Mouse (Mus musculus) cerebellum, adult 2 months (tissue): ENCODE data around the gene Lypd4. TPM values are rescaled to one million over a fixed set of nuclear protein-coding genes. Genes with fewer than 3 reads are reported as not detected.

Source experiments
- DNase-seq, 2 experiments: peaks; one replicate each; pipeline ENCODE4 v3.0.0; 2021
- H3K27ac ChIP-seq: fragments of 200-500 bp; 2 replicates; pipeline ENCODE4 v1.5.1; 2012; ENCODE audit warnings: low read length, control low read depth, inconsistent platforms; ENCODE audit not compliant: insufficient read depth
- H3K27me3 ChIP-seq: fragments of 200-500 bp; 2 replicates; pipeline ENCODE4 v1.6.1; 2012; ENCODE audit warnings: inconsistent platforms, mild to moderate bottlenecking, low read length, moderate library complexity; ENCODE audit not compliant: control insufficient read depth, insufficient read depth
- H3K4me1 ChIP-seq: fragments of 200-500 bp; 2 replicates; pipeline ENCODE4 v1.6.1; 2011; ENCODE audit warnings: low read length; ENCODE audit not compliant: control insufficient read depth, insufficient read depth
- H3K4me3 ChIP-seq: fragments of 200-500 bp; replicated peaks from 2 replicates; pipeline ENCODE3; 2011; ENCODE audit warnings: mild to moderate bottlenecking, low read depth, low read length, control low read depth; ENCODE audit not compliant: insufficient read depth
- CTCF ChIP-seq: fragments of 200-500 bp; IDR thresholded peaks from 2 replicates; pipeline ENCODE4 v1.5.1; 2011; ENCODE audit warnings: low read depth, mild to moderate bottlenecking, control low read depth, low read length, moderate library complexity, borderline replicate concordance; ENCODE audit not compliant: insufficient read depth
- POLR2A ChIP-seq: fragments of 200-500 bp; IDR thresholded peaks from 2 replicates; pipeline ENCODE4 v1.6.1; 2011; ENCODE audit warnings: low read length, control low read depth, borderline replicate concordance; ENCODE audit not compliant: insufficient read depth
- WGBS: fragments of 180-500 bp; shearing (Covaris S2); methylation state at CpG from one replicate; pipeline ENCODE4 v1.1.7; 2018; 5-methylcytosine and 5-hydroxymethylcytosine counted together
- polyA plus RNA-seq: library from polyadenylated mRNA; depleted of rRNA; stranded (reverse); fragments of >200 nt; gene quantifications from 2 replicates; pipeline ENCODE4 v1.2.3, GENCODE M21; 2012

Lypd4 gene
- polyA plus RNA-seq, 1 experiment, result not detected

GRCm38 (mm10) chr7:24885468-24886307, 15.9 kb upstream of the Lypd4 start:
- DNase-seq, result no peak
- peak overlapping the region; percentile 29 for H3K4me3 ChIP-seq
- peaks cover 6% of the 10 kb centered on the region for H3K4me1 ChIP-seq
- 24% methylated on average over 12 of the region's 12 CpGs for WGBS
- TF ChIP-seq CTCF, result no peak
- no peak for TF ChIP-seq POLR2A
- H3K27me3 ChIP-seq, result no peaks in the 10 kb centered on the region
- H3K27ac ChIP-seq, result no peak overlapping the region

- TF ChIP-seq POLR2A (no peak), CTCF (no peak)
- H3K4me1 ChIP-seq, result peaks cover 6% of the 10 kb centered on the region
- peak overlapping the region; percentile 65 for H3K4me3 ChIP-seq
- WGBS, result under 1% methylated on average over 46 of the region's 47 CpGs
- DNase-seq, result peak in 1 of 2 experiments; percentile 57
- H3K27me3 ChIP-seq, result no peaks in the 10 kb centered on the region
- peak overlapping the region; percentile 49; the same call in 1 of the 2 replicates for H3K27ac ChIP-seq
Observed at GRCm38 (mm10) chr7:24884693-24885291, 15.1 kb upstream of the Lypd4 start.

- peak within 1 kb of the TSS; percentile 65 for H3K4me3 ChIP-seq
- under 1% methylated on average over 57 of the region's 57 CpGs for WGBS
- H3K27me3 ChIP-seq, result no peaks in the 10 kb centered on the region
- TF ChIP-seq POLR2A (peak; percentile 88), CTCF (peak; percentile 63)
- peak within 1 kb of the TSS; percentile 50; the same call in 1 of the 2 replicates for H3K27ac ChIP-seq
- peaks cover 6% of the 10 kb centered on the region for H3K4me1 ChIP-seq
- peak; percentile 98 to 99 for DNase-seq
Observed at GRCm38 (mm10) chr7:24883896-24884692, 14.4 kb upstream of the Lypd4 start, which contains the start of gene Rps19. Gene Rps19 (plus strand): TSS chr7:24884371.

- H3K4me3 ChIP-seq, result no peak overlapping the region
- WGBS, result 93% methylated on average over 9 of the region's 9 CpGs
Observed at GRCm38 (mm10) chr7:24882416-24883199, 12.9 kb upstream of the Lypd4 start.

GRCm38 (mm10) chr7:24879620-24880019, 9.9 kb upstream of the Lypd4 start:
- Histone ChIP-seq H3K27ac (no peak overlapping the region), H3K4me3 (no peak overlapping the region), H3K27me3 (no peaks in the 10 kb centered on the region), H3K4me1 (no peaks in the 10 kb centered on the region)
- WGBS, result 31% methylated on average over 2 of the region's 2 CpGs
- TF ChIP-seq CTCF, result no peak
- TF ChIP-seq POLR2A, result no peak
- no peak for DNase-seq

More at GRCm38 (mm10) chr7:24882416-24883199, 12.9 kb upstream of the Lypd4 start:
- Histone ChIP-seq H3K27me3 (no peaks in the 10 kb centered on the region), H3K4me1 (peaks cover 6% of the 10 kb centered on the region), H3K27ac (no peak overlapping the region)
- TF ChIP-seq POLR2A, result no peak
- no peak for TF ChIP-seq CTCF
- DNase-seq, result no peak

- DNase-seq, result no peak
- TF ChIP-seq POLR2A, result no peak
- no peak for TF ChIP-seq CTCF
- Histone ChIP-seq H3K27ac (no peak overlapping the region), H3K27me3 (no peaks in the 10 kb centered on the region), H3K4me3 (no peak overlapping the region), H3K4me1 (no peaks in the 10 kb centered on the region)
- 81% methylated on average over 3 of the region's 3 CpGs for WGBS
Observed at GRCm38 (mm10) chr7:24877588-24877987, 7.8 kb upstream of the Lypd4 start.

- DNase-seq, result no peak
- no peak overlapping the region for H3K4me3 ChIP-seq
- H3K27me3 ChIP-seq, result no peaks in the 10 kb centered on the region
- 57% methylated on average over 17 of the region's 17 CpGs for WGBS
- H3K4me1 ChIP-seq, result no peaks in the 10 kb centered on the region
- no peak overlapping the region for H3K27ac ChIP-seq
- no peak for TF ChIP-seq POLR2A
- TF ChIP-seq CTCF, result no peak
Observed at GRCm38 (mm10) chr7:24869080-24869479, 661 bp downstream of the Lypd4 start.
